Mouse (Mus musculus) megakaryocyte, embryonic 14.5 days (primary cell): ENCODE measurements at regions not wholly inside any gene's neighbourhood (a gene's known extent, or its start where the extent isn't known, plus 50 kb on each side); places are given as distances from the start of the nearest gene placed in this dataset.

Experiments used
- FLI1 ChIP-seq: IDR thresholded peaks from 2 replicates; pipeline ENCODE4 v1.6.1; 2012; ENCODE audit warnings: low read length, inconsistent platforms, mixed read lengths
- GATA1 ChIP-seq: IDR thresholded peaks from 3 replicates; pipeline ENCODE4 v1.6.1; 2012; ENCODE audit warnings: mixed read lengths, low read length, inconsistent platforms, borderline replicate concordance

GRCm38 (mm10) chr9:117927466-117927847 is 112.8 kb upstream of the Azi2 start:
- no peak for TF ChIP-seq GATA1
- TF ChIP-seq FLI1: no peak
